Mouse (Mus musculus): Measurements from ENCODE around the gene Fgf14. TPM values are rescaled to one million over a fixed set of nuclear protein-coding genes. Genes with fewer than 3 reads are reported as not detected.
"Not testable (repeated sequence)": the region's sequence is repeated elsewhere in the genome, so short reads cannot be mapped to it uniquely, and the experiment has no call there.

Fgf14 gene
- total and polyA plus RNA-seq, 2 experiments from 2014 or later, result 35.2 to 49.1 TPM

DNA sequence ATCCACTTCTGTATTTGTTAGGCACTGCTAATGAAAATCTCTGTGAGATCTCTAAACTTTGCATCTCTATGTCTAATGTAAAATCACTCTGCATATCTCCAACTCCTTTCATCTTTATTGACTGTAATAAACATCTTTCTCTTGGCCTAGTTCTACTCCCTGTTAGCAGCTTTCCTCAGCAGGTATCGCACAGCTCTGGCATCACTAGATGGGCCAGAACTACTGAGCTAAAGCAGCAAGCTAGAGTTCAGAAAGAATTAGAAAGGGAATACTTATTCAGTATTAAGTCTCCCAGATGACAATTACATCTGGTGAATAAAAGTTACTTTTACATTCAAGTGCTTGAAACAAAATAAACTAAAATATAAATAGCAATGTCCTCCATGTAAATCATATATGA is 221.8 kb downstream of the Fgf14 start:
- ATAC-seq (ENCODE audit: low FRiP score) (no peak), DNase-seq (ENCODE audit: low spot score) (no peak)
- Histone ChIP-seq H3K27ac (ENCODE audit: low read depth, low read length) (no peak overlapping the region), H3K27me3 (ENCODE audit: insufficient read depth, low read length) (no peaks in the 10 kb centered on the region), H3K9me3 (ENCODE audit: low read length) (no peaks in the 10 kb centered on the region), H3K36me3 (ENCODE audit: insufficient read depth, low read length) (no peaks in the 10 kb centered on the region), H3K4me2 (ENCODE audit: low read depth, low read length, poor library complexity, severe bottlenecking) (no peak overlapping the region), H3K9ac (replicated peaks; ENCODE audit: low read length, poor library complexity, severe bottlenecking) (no peak overlapping the region), H3K4me1 (ENCODE audit: insufficient read depth, low read length) (no peaks in the 10 kb centered on the region), H3K4me3 (ENCODE audit: low read depth, low read length) (no peak overlapping the region)
- WGBS, result 91% methylated on average over 1 of the region's 1 CpGs
- TF ChIP-seq CTCF (IDR thresholded peaks at IDR 0.05), result no peak

DNA sequence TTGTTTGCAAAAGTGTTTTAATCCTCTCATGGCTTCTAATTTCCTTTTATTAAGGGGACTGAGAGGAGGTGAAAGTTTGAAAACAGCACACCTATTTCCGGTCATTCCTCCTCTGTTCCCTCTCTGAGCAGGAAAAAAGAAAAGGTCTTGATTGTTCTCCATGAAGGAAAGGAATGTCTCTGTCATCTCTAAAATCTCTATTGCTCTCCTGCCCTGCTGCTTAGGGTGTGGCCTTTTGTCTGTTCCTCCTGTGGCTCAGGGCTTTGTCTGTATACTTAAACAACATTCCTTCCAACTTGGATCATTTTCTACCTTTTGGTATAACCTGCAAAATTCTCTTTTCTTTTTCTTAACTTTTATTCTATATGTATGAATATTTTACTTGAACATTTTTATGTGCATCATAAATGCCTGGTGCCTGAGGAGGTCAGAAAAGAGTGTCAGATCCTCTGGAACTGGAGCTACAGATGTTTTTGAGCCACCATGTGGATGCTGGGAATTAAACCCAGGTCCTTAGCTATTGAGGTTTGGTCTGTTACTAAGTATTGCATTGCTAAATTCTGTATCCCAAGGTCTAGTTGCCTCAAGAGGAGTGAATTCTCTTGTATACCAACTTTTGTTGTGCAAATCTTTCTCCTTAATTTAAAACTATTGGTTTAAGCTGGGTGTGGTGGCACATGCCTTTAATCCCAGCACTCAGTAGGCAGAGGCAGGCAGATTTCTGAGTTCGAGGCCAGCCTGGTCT is 230.7 kb downstream of the Fgf14 start:
- no peaks in the 10 kb centered on the region for H3K36me3 ChIP-seq (ENCODE audit: insufficient read depth, low read length)
- H3K27me3 ChIP-seq (ENCODE audit: insufficient read depth, low read length), result no peaks in the 10 kb centered on the region
- DNase-seq (ENCODE audit: low spot score) (no peak), ATAC-seq (ENCODE audit: low FRiP score) (no peak)
- WGBS, result 86% methylated on average over 2 of the region's 2 CpGs
- no peak overlapping the region for H3K4me2 ChIP-seq (ENCODE audit: low read depth, low read length, poor library complexity, severe bottlenecking)
- H3K27ac ChIP-seq (ENCODE audit: low read depth, low read length), result no peak overlapping the region
- TF ChIP-seq CTCF (IDR thresholded peaks at IDR 0.05), result no peak
- H3K4me1 ChIP-seq (ENCODE audit: insufficient read depth, low read length), result no peaks in the 10 kb centered on the region
- H3K9ac ChIP-seq (replicated peaks; ENCODE audit: low read length, poor library complexity, severe bottlenecking), result no peak overlapping the region
- H3K9me3 ChIP-seq (ENCODE audit: low read length), result no peaks in the 10 kb centered on the region
- no peak overlapping the region for H3K4me3 ChIP-seq (ENCODE audit: low read depth, low read length)

GRCm38 (mm10) chr14:124444831-124445230 is 232.1 kb downstream of the Fgf14 start:
- DNase-seq (ENCODE audit: low spot score), result no peak
- no peak overlapping the region for H3K4me3 ChIP-seq (ENCODE audit: low read depth, low read length)
- H3K4me2 ChIP-seq (ENCODE audit: low read depth, low read length, poor library complexity, severe bottlenecking), result no peak overlapping the region
- no peak for ATAC-seq (ENCODE audit: low FRiP score)
- TF ChIP-seq CTCF (IDR thresholded peaks at IDR 0.05), result no peak
- no peaks in the 10 kb centered on the region for H3K4me1 ChIP-seq (ENCODE audit: insufficient read depth, low read length)
- H3K9ac ChIP-seq (replicated peaks; ENCODE audit: low read length, poor library complexity, severe bottlenecking), result no peak overlapping the region
- H3K9me3 ChIP-seq (ENCODE audit: low read length), result no peaks in the 10 kb centered on the region
- H3K27ac ChIP-seq (ENCODE audit: low read depth, low read length), result no peak overlapping the region
- no peaks in the 10 kb centered on the region for H3K27me3 ChIP-seq (ENCODE audit: insufficient read depth, low read length)
- no peaks in the 10 kb centered on the region for H3K36me3 ChIP-seq (ENCODE audit: insufficient read depth, low read length)

GRCm38 (mm10) chr14:124439298-124439697 is 237.6 kb downstream of the Fgf14 start:
- H3K27ac ChIP-seq (ENCODE audit: low read depth, low read length); H3K4me3 ChIP-seq (ENCODE audit: low read depth, low read length); H3K4me1 ChIP-seq (ENCODE audit: insufficient read depth, low read length); ATAC-seq (ENCODE audit: low FRiP score); H3K4me2 ChIP-seq (ENCODE audit: low read depth, low read length, poor library complexity, severe bottlenecking); H3K9ac ChIP-seq (replicated peaks; ENCODE audit: low read length, poor library complexity, severe bottlenecking); H3K9me3 ChIP-seq (ENCODE audit: low read length); DNase-seq (ENCODE audit: low spot score); H3K27me3 ChIP-seq (ENCODE audit: insufficient read depth, low read length); H3K36me3 ChIP-seq (ENCODE audit: insufficient read depth, low read length): not testable (repeated sequence)
- 46% methylated on average over 3 of the region's 3 CpGs for WGBS

DNA sequence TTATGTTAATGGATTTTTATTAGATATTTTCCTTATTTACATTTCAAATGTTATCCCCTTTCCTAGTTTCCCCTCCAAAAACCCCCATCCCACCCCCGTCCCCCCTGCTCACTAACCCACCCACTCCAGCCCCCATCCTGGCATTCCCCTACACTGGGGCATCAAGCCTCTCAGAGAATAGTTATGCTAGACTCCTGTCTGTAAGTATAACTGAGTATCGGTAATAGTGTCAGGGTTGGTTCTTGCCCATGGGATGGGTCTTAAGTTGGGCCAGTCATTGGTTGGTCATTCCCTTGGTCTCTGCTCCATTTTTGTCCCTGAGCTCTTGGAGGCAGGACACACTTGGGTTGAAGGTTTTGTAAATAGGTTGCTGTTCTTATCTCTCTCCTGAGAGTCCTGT is 265.0 kb downstream of the Fgf14 start:
- Histone ChIP-seq H3K36me3 (ENCODE audit: insufficient read depth, low read length) (no peaks in the 10 kb centered on the region), H3K4me2 (ENCODE audit: low read depth, low read length, poor library complexity, severe bottlenecking) (no peak overlapping the region), H3K9me3 (ENCODE audit: low read length) (no peaks in the 10 kb centered on the region), H3K4me1 (ENCODE audit: insufficient read depth, low read length) (no peaks in the 10 kb centered on the region), H3K4me3 (ENCODE audit: low read depth, low read length) (no peak overlapping the region), H3K27me3 (ENCODE audit: insufficient read depth, low read length) (no peaks in the 10 kb centered on the region), H3K27ac (ENCODE audit: low read depth, low read length) (no peak overlapping the region), H3K9ac (replicated peaks; ENCODE audit: low read length, poor library complexity, severe bottlenecking) (no peak overlapping the region)
- TF ChIP-seq CTCF (IDR thresholded peaks at IDR 0.05), result no peak
- DNase-seq (ENCODE audit: low spot score) (no peak), ATAC-seq (ENCODE audit: low FRiP score) (no peak)
- 87% methylated on average over 2 of the region's 2 CpGs for WGBS

GRCm38 (mm10) chr14:124410945-124411344 is 266.0 kb downstream of the Fgf14 start:
- H3K36me3 ChIP-seq (ENCODE audit: insufficient read depth, low read length), result no peaks in the 10 kb centered on the region
- no peaks in the 10 kb centered on the region for H3K4me1 ChIP-seq (ENCODE audit: insufficient read depth, low read length)
- H3K27me3 ChIP-seq (ENCODE audit: insufficient read depth, low read length), result no peaks in the 10 kb centered on the region
- H3K9ac ChIP-seq (replicated peaks; ENCODE audit: low read length, poor library complexity, severe bottlenecking), result no peak overlapping the region
- H3K4me2 ChIP-seq (ENCODE audit: low read depth, low read length, poor library complexity, severe bottlenecking), result no peak overlapping the region
- H3K4me3 ChIP-seq (ENCODE audit: low read depth, low read length), result no peak overlapping the region
- WGBS, result 2% methylated on average over 1 of the region's 1 CpGs
- no peak overlapping the region for H3K27ac ChIP-seq (ENCODE audit: low read depth, low read length)
- TF ChIP-seq CTCF (IDR thresholded peaks at IDR 0.05), result peak; percentile 88
- DNase-seq (ENCODE audit: low spot score) (peak; percentile 61), ATAC-seq (ENCODE audit: low FRiP score) (no peak)
- no peaks in the 10 kb centered on the region for H3K9me3 ChIP-seq (ENCODE audit: low read length)

Data from midbrain, postnatal 0 days (tissue).